Mouse (Mus musculus): ENCODE results near the gene Mrpl32. TPM values are rescaled to one million over a fixed set of nuclear protein-coding genes. Genes with fewer than 3 reads are reported as not detected.
A peak's percentile ranks its signal among the peaks of the same experiment; 100 is the strongest.

Mrpl32 gene
- polyA plus RNA-seq (2015; fragmentation: Nextera tagmentation; extraction: Ambion mirVana) = 110 and 127 TPM in 2 replicates

DNA sequence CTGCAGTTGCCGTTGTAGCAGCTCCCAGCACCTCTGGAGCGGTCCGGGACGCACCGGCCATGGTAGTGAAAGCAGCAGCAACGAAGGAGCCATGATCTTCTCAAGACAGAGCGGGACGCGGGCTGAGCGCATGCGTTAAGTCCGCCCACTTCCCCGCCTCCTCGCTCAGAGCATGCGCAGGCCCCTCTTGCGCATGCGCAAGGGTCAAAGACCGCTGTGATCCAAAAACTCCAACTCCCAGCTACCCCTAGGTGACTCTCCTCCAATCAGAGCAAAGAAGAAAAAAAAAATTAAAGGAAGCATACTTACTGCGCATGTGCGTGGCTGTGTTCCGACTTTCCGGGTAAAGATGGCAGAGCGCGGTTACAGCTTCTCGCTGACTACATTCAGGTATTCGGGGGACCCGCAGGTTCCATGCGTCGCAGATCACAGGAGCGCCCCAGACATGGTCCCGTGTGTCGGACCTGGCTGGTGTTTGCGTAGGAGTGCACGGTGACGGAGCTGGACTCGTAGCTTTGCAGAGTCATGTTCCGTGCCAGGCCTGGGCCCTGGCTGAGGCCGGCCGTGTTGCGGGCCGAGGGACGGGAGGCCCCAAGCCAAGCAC is at the start of gene Mrpl32, which contains the start of gene Psma2:
TSS of gene Mrpl32 (minus strand) at position 240 of the 604 bp plus-strand sequence.
TSS of gene Psma2 (plus strand) at position 315 of the 604 bp plus-strand sequence.
- Histone ChIP-seq H3K27ac (peak within 1 kb of the TSS; percentile 75), H3K9me3 (replicated peaks) (no peaks in the 10 kb centered on the region), H3K36me3 (peaks cover 36% of the 10 kb centered on the region), H3K4me1 (peaks cover 14% of the 10 kb centered on the region; the same call in 1 of the 2 replicates), H3K27me3 (no peaks in the 10 kb centered on the region), H3K4me3 (replicated peaks) (peak within 1 kb of the TSS; percentile 84), H3K4me2 (peak within 1 kb of the TSS; percentile 64), H3K9ac (peak within 1 kb of the TSS; percentile 93)
- ATAC-seq (replicated peaks; ENCODE audit: low FRiP score) = peak; percentile 99
- WGBS = under 1% methylated on average over 42 of the region's 42 CpGs

DNA sequence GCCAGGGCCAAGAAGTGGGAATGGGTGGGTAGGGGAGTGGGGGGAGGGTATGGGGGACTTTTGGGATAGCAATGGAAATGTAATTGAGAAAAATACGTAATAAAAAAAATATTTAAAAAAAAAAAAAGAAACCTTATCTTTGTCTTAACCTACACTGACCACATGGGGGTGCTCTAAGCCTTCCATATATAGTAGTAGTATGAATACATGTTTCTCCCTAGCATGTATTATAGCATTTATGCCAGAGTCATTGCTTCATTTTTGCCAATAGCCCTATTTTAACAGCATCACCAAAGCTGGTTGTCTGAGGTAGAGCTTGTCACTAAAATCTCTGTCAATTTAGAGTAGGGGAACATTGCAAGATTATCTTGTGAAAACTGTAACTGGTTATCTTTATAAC is 36.3 kb upstream of the Mrpl32 start:
- Histone ChIP-seq H3K36me3 (no peaks in the 10 kb centered on the region), H3K9me3 (replicated peaks) (no peaks in the 10 kb centered on the region), H3K27me3 (no peaks in the 10 kb centered on the region), H3K9ac (no peak overlapping the region), H3K4me1 (no peaks in the 10 kb centered on the region), H3K4me2 (no peak overlapping the region), H3K4me3 (replicated peaks) (no peak overlapping the region), H3K27ac (no peak overlapping the region)
- ATAC-seq (replicated peaks; ENCODE audit: low FRiP score) = no peak
- WGBS = 16% methylated on average over 1 of the region's 1 CpGs

GRCm38 (mm10) chr13:14639998-14640397 is 27.0 kb upstream of the Mrpl32 start:
- Histone ChIP-seq H3K9me3 (replicated peaks) (no peaks in the 10 kb centered on the region), H3K27me3 (no peaks in the 10 kb centered on the region), H3K4me1 (no peaks in the 10 kb centered on the region), H3K36me3 (peaks cover 35% of the 10 kb centered on the region), H3K27ac (no peak overlapping the region), H3K4me2 (no peak overlapping the region), H3K9ac (no peak overlapping the region), H3K4me3 (replicated peaks) (no peak overlapping the region)
- ATAC-seq (replicated peaks; ENCODE audit: low FRiP score) = no peak
- 17% methylated on average over 1 of the region's 1 CpGs for WGBS

GRCm38 (mm10) chr13:14629726-14630641 is 17.0 kb upstream of the Mrpl32 start, which contains the start of gene AW209491:
AW209491 (plus strand) TSS chr13:14630154.
- Histone ChIP-seq H3K36me3 (peaks cover 30% of the 10 kb centered on the region), H3K27me3 (no peaks in the 10 kb centered on the region), H3K4me2 (peak within 1 kb of the TSS; percentile 70), H3K4me3 (replicated peaks) (peak within 1 kb of the TSS; percentile 61), H3K4me1 (peaks cover 8% of the 10 kb centered on the region), H3K27ac (peak within 1 kb of the TSS; percentile 76), H3K9me3 (replicated peaks) (no peaks in the 10 kb centered on the region), H3K9ac (peak within 1 kb of the TSS; percentile 62)
- WGBS = under 1% methylated on average over 29 of the region's 29 CpGs
- peak; percentile 97 for ATAC-seq (replicated peaks; ENCODE audit: low FRiP score)

DNA sequence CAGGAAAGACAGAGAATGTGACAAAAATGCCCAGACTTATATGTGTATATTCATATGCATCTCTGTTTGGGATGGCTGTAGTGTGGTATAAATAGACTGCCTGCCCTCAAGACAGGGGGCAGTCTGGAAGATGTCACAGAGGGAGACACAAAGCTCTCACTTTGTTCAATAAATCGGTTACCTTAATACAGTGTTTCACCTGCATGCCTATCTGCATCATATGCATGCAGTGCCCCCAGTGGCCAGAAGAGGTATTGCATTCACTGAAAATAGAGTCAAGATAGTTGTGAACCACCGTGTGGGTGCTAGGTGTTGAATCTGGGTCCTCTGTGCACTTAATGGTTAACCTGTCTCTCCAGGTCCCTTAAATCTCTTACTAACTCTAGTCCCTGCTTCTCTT is 5.8 kb upstream of the Mrpl32 start:
- peaks cover 59% of the 10 kb centered on the region for H3K36me3 ChIP-seq
- WGBS = 46% methylated on average over 2 of the region's 2 CpGs
- H3K4me2 ChIP-seq = no peak overlapping the region
- H3K4me3 ChIP-seq (replicated peaks) = no peak overlapping the region
- H3K9me3 ChIP-seq (replicated peaks) = no peaks in the 10 kb centered on the region
- H3K27me3 ChIP-seq = no peaks in the 10 kb centered on the region
- H3K9ac ChIP-seq = no peak overlapping the region
- ATAC-seq (replicated peaks; ENCODE audit: low FRiP score) = no peak; the same call in 1 of the 2 replicates
- H3K4me1 ChIP-seq = peaks cover 6% of the 10 kb centered on the region; the same call in 1 of the 2 replicates
- no peak overlapping the region for H3K27ac ChIP-seq

DNA sequence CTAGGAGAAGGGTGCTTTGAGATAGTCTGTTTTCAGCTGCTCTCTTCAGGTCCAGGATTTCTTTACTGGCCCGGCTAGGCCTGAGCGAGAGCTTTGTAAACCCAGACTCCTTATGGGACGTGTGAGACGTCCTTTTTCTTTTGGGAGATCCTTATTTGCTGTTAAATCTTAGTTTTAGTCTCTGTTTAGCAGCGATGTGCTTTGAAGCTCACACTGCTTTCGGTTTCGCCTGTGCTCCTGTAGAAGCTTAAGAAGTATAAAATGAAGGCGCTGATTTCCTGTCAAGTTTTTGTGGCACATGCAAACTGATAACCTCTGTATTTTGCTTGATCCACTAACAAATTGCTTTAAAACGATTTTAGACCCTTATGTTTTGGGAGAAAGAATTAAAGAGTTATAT is 588 bp upstream of the Mrpl32 start:
- H3K9me3 ChIP-seq (replicated peaks) = no peaks in the 10 kb centered on the region
- H3K4me2 ChIP-seq = peak overlapping the region; percentile 64
- no peak for ATAC-seq (replicated peaks; ENCODE audit: low FRiP score)
- no peaks in the 10 kb centered on the region for H3K27me3 ChIP-seq
- 2% methylated on average over 9 of the region's 9 CpGs for WGBS
- peak overlapping the region; percentile 66 for H3K27ac ChIP-seq
- H3K36me3 ChIP-seq = peaks cover 37% of the 10 kb centered on the region
- H3K4me3 ChIP-seq (replicated peaks) = peak overlapping the region; percentile 84
- peak overlapping the region; percentile 93 for H3K9ac ChIP-seq
- peaks cover 14% of the 10 kb centered on the region; the same call in 1 of the 2 replicates for H3K4me1 ChIP-seq

GRCm38 (mm10) chr13:14612463-14612862 is 502 bp downstream of the Mrpl32 start:
- peak overlapping the region; percentile 62 for H3K4me2 ChIP-seq
- no peaks in the 10 kb centered on the region for H3K9me3 ChIP-seq (replicated peaks)
- peaks cover 31% of the 10 kb centered on the region for H3K36me3 ChIP-seq
- 7% methylated on average over 10 of the region's 10 CpGs for WGBS
- H3K27me3 ChIP-seq = no peaks in the 10 kb centered on the region
- peak overlapping the region; percentile 93 for H3K9ac ChIP-seq
- peak overlapping the region; percentile 75 for H3K27ac ChIP-seq
- H3K4me3 ChIP-seq (replicated peaks) = peak overlapping the region; percentile 84
- H3K4me1 ChIP-seq = peaks cover 14% of the 10 kb centered on the region; the same call in 1 of the 2 replicates
- peak; percentile 77 for ATAC-seq (replicated peaks; ENCODE audit: low FRiP score)

DNA sequence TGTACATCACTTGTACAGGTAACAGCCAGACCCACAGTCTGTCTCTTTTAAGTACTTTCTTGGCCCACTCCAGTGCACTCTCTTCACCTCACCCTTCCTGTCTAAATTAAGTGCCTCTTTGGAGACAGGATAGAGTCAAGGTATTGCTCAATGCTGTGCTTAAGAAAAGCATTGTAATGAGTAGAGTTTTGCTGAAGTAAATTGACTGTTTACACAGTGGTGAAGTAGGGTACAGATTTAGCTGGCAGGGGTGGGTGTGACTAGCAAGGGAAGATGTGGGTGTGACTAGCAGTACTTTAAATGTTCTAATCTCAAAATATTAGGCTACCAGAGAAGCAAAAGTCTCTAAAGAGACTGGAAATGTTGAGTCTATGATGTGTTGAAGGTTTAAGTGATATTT is 5.3 kb downstream of the Mrpl32 start:
- H3K4me1 ChIP-seq = peaks cover 8% of the 10 kb centered on the region; the same call in 1 of the 2 replicates
- no peak overlapping the region for H3K27ac ChIP-seq
- no peak overlapping the region for H3K4me2 ChIP-seq
- H3K9me3 ChIP-seq (replicated peaks) = no peaks in the 10 kb centered on the region
- H3K36me3 ChIP-seq = peaks cover 21% of the 10 kb centered on the region
- H3K9ac ChIP-seq = no peak overlapping the region
- ATAC-seq (replicated peaks; ENCODE audit: low FRiP score) = no peak
- no peaks in the 10 kb centered on the region for H3K27me3 ChIP-seq
- no peak overlapping the region for H3K4me3 ChIP-seq (replicated peaks)

GRCm38 (mm10) chr13:14602744-14603143 is 10.2 kb downstream of the Mrpl32 start:
- 91% methylated on average over 2 of the region's 2 CpGs for WGBS
- H3K4me1 ChIP-seq = no peaks in the 10 kb centered on the region
- H3K9ac ChIP-seq = no peak overlapping the region
- no peak overlapping the region for H3K4me3 ChIP-seq (replicated peaks)
- H3K27ac ChIP-seq = no peak overlapping the region
- no peaks in the 10 kb centered on the region for H3K27me3 ChIP-seq
- no peak overlapping the region for H3K4me2 ChIP-seq
- no peak for ATAC-seq (replicated peaks; ENCODE audit: low FRiP score)
- H3K36me3 ChIP-seq = no peaks in the 10 kb centered on the region
- no peaks in the 10 kb centered on the region for H3K9me3 ChIP-seq (replicated peaks)

DNA sequence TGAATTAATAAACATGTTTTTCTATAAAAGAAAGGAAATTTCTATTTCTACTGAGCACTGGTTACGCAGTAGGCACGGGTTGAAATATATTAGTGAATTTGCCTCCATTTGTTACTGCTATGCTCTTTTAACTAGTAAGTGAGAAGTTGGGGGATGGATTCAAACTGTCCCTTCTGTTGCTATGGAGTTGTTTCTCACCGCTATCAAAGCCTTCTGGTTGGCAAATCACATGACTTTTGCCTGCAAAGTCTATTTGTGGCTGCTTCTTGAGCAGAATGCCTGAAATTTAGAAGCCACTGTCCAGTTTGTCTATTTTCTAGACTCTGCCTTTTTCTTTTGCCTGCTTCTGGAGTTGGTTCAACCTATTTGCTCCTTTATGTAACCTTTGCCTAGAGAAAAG is 32.6 kb downstream of the Mrpl32 start:
- Histone ChIP-seq H3K4me2 (no peak overlapping the region), H3K27ac (no peak overlapping the region), H3K4me3 (replicated peaks) (no peak overlapping the region), H3K9me3 (replicated peaks) (no peaks in the 10 kb centered on the region), H3K36me3 (no peaks in the 10 kb centered on the region), H3K27me3 (no peaks in the 10 kb centered on the region), H3K4me1 (no peaks in the 10 kb centered on the region), H3K9ac (no peak overlapping the region)
- WGBS = 76% methylated on average over 3 of the region's 3 CpGs
- no peak for ATAC-seq (replicated peaks; ENCODE audit: low FRiP score)

GRCm38 (mm10) chr13:14574128-14574527 is 38.8 kb downstream of the Mrpl32 start:
- no peak overlapping the region for H3K4me3 ChIP-seq (replicated peaks)

GRCm38 (mm10) chr13:14561336-14561735 is 51.6 kb downstream of the Mrpl32 start:
- no peak overlapping the region for H3K4me2 ChIP-seq
- H3K27me3 ChIP-seq = no peaks in the 10 kb centered on the region
- WGBS = 95% methylated on average over 1 of the region's 1 CpGs
- no peak overlapping the region for H3K4me3 ChIP-seq (replicated peaks)
- H3K36me3 ChIP-seq = no peaks in the 10 kb centered on the region
- H3K27ac ChIP-seq = no peak overlapping the region
- no peak overlapping the region for H3K9ac ChIP-seq
- no peak for ATAC-seq (replicated peaks; ENCODE audit: low FRiP score)
- H3K4me1 ChIP-seq = no peaks in the 10 kb centered on the region
- H3K9me3 ChIP-seq (replicated peaks) = no peaks in the 10 kb centered on the region

More at GRCm38 (mm10) chr13:14574128-14574527, 38.8 kb downstream of the Mrpl32 start:
- no peak overlapping the region for H3K4me2 ChIP-seq
- H3K36me3 ChIP-seq = no peaks in the 10 kb centered on the region
- no peak for ATAC-seq (replicated peaks; ENCODE audit: low FRiP score)
- no peak overlapping the region for H3K9ac ChIP-seq
- no peak overlapping the region for H3K27ac ChIP-seq
- no peaks in the 10 kb centered on the region for H3K9me3 ChIP-seq (replicated peaks)
- no peaks in the 10 kb centered on the region for H3K4me1 ChIP-seq
- no peaks in the 10 kb centered on the region for H3K27me3 ChIP-seq

All from kidney, embryonic 15.5 days (tissue).